Mouse (Mus musculus): Measurements from ENCODE around the gene Map3k1. TPM values are rescaled to one million over a fixed set of nuclear protein-coding genes. Genes with fewer than 3 reads are reported as not detected.

Map3k1 gene
- total and polyA plus RNA-seq, 2 experiments from 2014 or later, result 6.2 to 19.2 TPM

- no peaks in the 10 kb centered on the region for H3K27me3 ChIP-seq (ENCODE audit: insufficient read depth, low read length)
- H3K4me3 ChIP-seq (ENCODE audit: low read depth, low read length), result no peak overlapping the region
- H3K4me2 ChIP-seq (ENCODE audit: low read depth, low read length, poor library complexity, severe bottlenecking), result no peak overlapping the region
- DNase-seq (ENCODE audit: low spot score) (no peak), ATAC-seq (ENCODE audit: low FRiP score) (no peak)
- no peak overlapping the region for H3K27ac ChIP-seq (ENCODE audit: low read depth, low read length)
- H3K9me3 ChIP-seq (ENCODE audit: low read length), result no peaks in the 10 kb centered on the region
- no peaks in the 10 kb centered on the region for H3K4me1 ChIP-seq (ENCODE audit: insufficient read depth, low read length)
- 89% methylated on average over 3 of the region's 3 CpGs for WGBS
- H3K36me3 ChIP-seq (ENCODE audit: insufficient read depth, low read length), result no peaks in the 10 kb centered on the region
- TF ChIP-seq CTCF (IDR thresholded peaks at IDR 0.05), result no peak
- no peak overlapping the region for H3K9ac ChIP-seq (replicated peaks; ENCODE audit: low read length, poor library complexity, severe bottlenecking)
These were observed 7.6 kb upstream of the Map3k1 start for GRCm38 (mm10) chr13:111816431-111816830.

GRCm38 (mm10) chr13:111815486-111815885, 6.7 kb upstream of the Map3k1 start:
- H3K4me3 ChIP-seq (ENCODE audit: low read depth, low read length), result no peak overlapping the region
- no peak overlapping the region for H3K27ac ChIP-seq (ENCODE audit: low read depth, low read length)
- DNase-seq (ENCODE audit: low spot score) (no peak), ATAC-seq (ENCODE audit: low FRiP score) (no peak)
- no peaks in the 10 kb centered on the region for H3K4me1 ChIP-seq (ENCODE audit: insufficient read depth, low read length)
- no peak overlapping the region for H3K4me2 ChIP-seq (ENCODE audit: low read depth, low read length, poor library complexity, severe bottlenecking)
- H3K27me3 ChIP-seq (ENCODE audit: insufficient read depth, low read length), result no peaks in the 10 kb centered on the region
- H3K9ac ChIP-seq (replicated peaks; ENCODE audit: low read length, poor library complexity, severe bottlenecking), result no peak overlapping the region
- WGBS, result 96% methylated on average over 4 of the region's 4 CpGs
- no peaks in the 10 kb centered on the region for H3K9me3 ChIP-seq (ENCODE audit: low read length)
- no peaks in the 10 kb centered on the region for H3K36me3 ChIP-seq (ENCODE audit: insufficient read depth, low read length)
- no peak for TF ChIP-seq CTCF (IDR thresholded peaks at IDR 0.05)

- Histone ChIP-seq H3K9me3 (ENCODE audit: low read length) (no peaks in the 10 kb centered on the region), H3K4me2 (ENCODE audit: low read depth, low read length, poor library complexity, severe bottlenecking) (no peak overlapping the region), H3K9ac (replicated peaks; ENCODE audit: low read length, poor library complexity, severe bottlenecking) (no peak overlapping the region), H3K27ac (ENCODE audit: low read depth, low read length) (no peak overlapping the region), H3K27me3 (ENCODE audit: insufficient read depth, low read length) (no peaks in the 10 kb centered on the region), H3K36me3 (ENCODE audit: insufficient read depth, low read length) (no peaks in the 10 kb centered on the region), H3K4me3 (ENCODE audit: low read depth, low read length) (no peak overlapping the region), H3K4me1 (ENCODE audit: insufficient read depth, low read length) (no peaks in the 10 kb centered on the region)
- ATAC-seq (ENCODE audit: low FRiP score) (no peak), DNase-seq (ENCODE audit: low spot score) (no peak)
- TF ChIP-seq CTCF (IDR thresholded peaks at IDR 0.05), result peak; percentile 19; the same call in 1 of the 2 replicates
- 95% methylated on average over 7 of the region's 7 CpGs for WGBS
These were observed 6.2 kb upstream of the Map3k1 start for GRCm38 (mm10) chr13:111815017-111815416.

- Histone ChIP-seq H3K9ac (replicated peaks; ENCODE audit: low read length, poor library complexity, severe bottlenecking) (no peak overlapping the region), H3K27ac (ENCODE audit: low read depth, low read length) (no peak overlapping the region), H3K4me3 (ENCODE audit: low read depth, low read length) (no peak overlapping the region), H3K36me3 (ENCODE audit: insufficient read depth, low read length) (no peaks in the 10 kb centered on the region), H3K4me2 (ENCODE audit: low read depth, low read length, poor library complexity, severe bottlenecking) (no peak overlapping the region), H3K4me1 (ENCODE audit: insufficient read depth, low read length) (no peaks in the 10 kb centered on the region), H3K9me3 (ENCODE audit: low read length) (no peaks in the 10 kb centered on the region), H3K27me3 (ENCODE audit: insufficient read depth, low read length) (no peaks in the 10 kb centered on the region)
- WGBS, result 96% methylated on average over 2 of the region's 2 CpGs
- no peak for ATAC-seq (ENCODE audit: low FRiP score)
- DNase-seq (ENCODE audit: low spot score), result no peak
- TF ChIP-seq CTCF (IDR thresholded peaks at IDR 0.05), result no peak
These were observed 3.9 kb upstream of the Map3k1 start for GRCm38 (mm10) chr13:111812647-111813046.

- Histone ChIP-seq H3K9ac (replicated peaks; ENCODE audit: low read length, poor library complexity, severe bottlenecking) (no peak overlapping the region), H3K36me3 (ENCODE audit: insufficient read depth, low read length) (no peaks in the 10 kb centered on the region), H3K27me3 (ENCODE audit: insufficient read depth, low read length) (no peaks in the 10 kb centered on the region), H3K4me1 (ENCODE audit: insufficient read depth, low read length) (no peaks in the 10 kb centered on the region; the same call in 1 of the 2 replicates), H3K27ac (ENCODE audit: low read depth, low read length) (no peak overlapping the region), H3K4me2 (ENCODE audit: low read depth, low read length, poor library complexity, severe bottlenecking) (no peak overlapping the region), H3K9me3 (ENCODE audit: low read length) (no peaks in the 10 kb centered on the region), H3K4me3 (ENCODE audit: low read depth, low read length) (no peak overlapping the region)
- no peak for TF ChIP-seq CTCF (IDR thresholded peaks at IDR 0.05)
- ATAC-seq (ENCODE audit: low FRiP score) (no peak), DNase-seq (ENCODE audit: low spot score) (no peak)
- 89% methylated on average over 13 of the region's 13 CpGs for WGBS
These were observed 2.3 kb upstream of the Map3k1 start for GRCm38 (mm10) chr13:111810998-111811628.

GRCm38 (mm10) chr13:111809466-111810228, 854 bp upstream of the Map3k1 start:
- peak; percentile 85 for DNase-seq (ENCODE audit: low spot score)
- no peaks in the 10 kb centered on the region for H3K9me3 ChIP-seq (ENCODE audit: low read length)
- peak overlapping the region; percentile 96 for H3K27ac ChIP-seq (ENCODE audit: low read depth, low read length)
- TF ChIP-seq CTCF (IDR thresholded peaks at IDR 0.05), result no peak
- ATAC-seq (ENCODE audit: low FRiP score), result peak; percentile 67
- WGBS, result under 1% methylated on average over 29 of the region's 29 CpGs
- H3K4me1 ChIP-seq (ENCODE audit: insufficient read depth, low read length), result peaks cover 3% of the 10 kb centered on the region; the same call in 1 of the 2 replicates
- H3K4me2 ChIP-seq (ENCODE audit: low read depth, low read length, poor library complexity, severe bottlenecking), result peak overlapping the region; percentile 89
- H3K27me3 ChIP-seq (ENCODE audit: insufficient read depth, low read length), result no peaks in the 10 kb centered on the region
- H3K4me3 ChIP-seq (ENCODE audit: low read depth, low read length), result peak overlapping the region; percentile 96
- peak overlapping the region; percentile 87 for H3K9ac ChIP-seq (replicated peaks; ENCODE audit: low read length, poor library complexity, severe bottlenecking)
- no peaks in the 10 kb centered on the region for H3K36me3 ChIP-seq (ENCODE audit: insufficient read depth, low read length)
